Mouse (Mus musculus): Measurements from ENCODE around the gene Cstb.

Cstb gene

DNA sequence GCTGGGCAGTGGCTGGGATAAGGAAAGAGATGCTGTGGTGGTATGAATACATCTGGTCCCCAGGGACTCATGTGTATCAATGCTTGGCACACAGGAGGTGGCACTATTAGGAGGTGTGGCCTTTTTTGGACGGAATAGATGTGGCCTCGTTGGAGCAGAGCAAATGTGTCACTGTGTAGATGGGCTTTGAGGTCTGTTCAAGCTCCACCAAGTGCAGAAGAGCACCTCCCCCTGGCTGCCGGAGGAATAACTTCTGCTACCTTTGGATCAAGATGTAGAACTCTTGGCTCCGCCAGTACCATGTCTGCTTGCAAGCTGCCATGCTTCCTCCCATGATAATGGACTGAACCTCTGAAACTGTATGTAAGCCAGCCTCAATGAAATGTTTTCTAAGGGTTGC, 36.3 kb downstream of the Cstb start:
- no peak for DNase-seq (ENCODE audit: low spot score in 2 of 2)

DNA sequence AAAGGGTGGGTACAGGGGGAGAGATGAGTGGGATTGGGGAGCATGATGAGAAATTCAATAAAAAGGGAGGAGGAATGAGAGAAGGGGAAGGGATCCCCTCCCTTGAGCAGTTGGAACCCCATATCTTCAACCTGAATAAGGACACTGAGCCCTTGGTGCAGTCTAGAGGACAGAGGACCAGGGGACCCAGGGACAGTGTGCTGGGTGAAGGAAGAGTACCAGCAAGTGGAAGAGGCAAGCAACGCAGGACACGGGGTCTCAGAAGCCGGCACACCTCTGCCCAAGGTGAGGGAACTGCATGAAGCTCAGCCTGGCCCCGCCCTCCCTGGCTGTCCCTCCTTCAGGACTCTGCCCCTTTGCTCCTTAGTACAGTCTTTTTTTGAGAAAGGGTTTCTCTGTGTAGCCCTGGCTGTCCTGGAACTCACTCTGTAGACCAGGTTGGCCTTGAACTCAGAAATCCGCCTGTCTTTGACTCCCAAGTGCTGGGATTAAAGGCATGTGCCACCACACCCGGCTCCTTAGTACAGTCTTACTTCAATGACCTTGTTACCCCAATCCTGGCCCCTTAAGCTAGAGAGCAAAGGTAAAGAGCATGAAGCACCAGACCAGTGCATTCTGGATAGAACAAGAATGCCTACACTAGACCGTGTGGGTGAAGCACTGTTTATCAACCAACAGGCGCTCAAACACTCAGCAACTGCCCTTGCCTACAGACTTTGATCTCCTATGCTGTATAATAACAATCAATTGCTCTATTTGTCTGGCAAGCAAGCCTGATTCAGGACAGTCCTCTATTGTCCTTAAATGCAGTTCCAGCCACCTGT, 37.7 kb downstream of the Cstb start:
- DNase-seq (ENCODE audit: low spot score in 2 of 2) = no peak

DNA sequence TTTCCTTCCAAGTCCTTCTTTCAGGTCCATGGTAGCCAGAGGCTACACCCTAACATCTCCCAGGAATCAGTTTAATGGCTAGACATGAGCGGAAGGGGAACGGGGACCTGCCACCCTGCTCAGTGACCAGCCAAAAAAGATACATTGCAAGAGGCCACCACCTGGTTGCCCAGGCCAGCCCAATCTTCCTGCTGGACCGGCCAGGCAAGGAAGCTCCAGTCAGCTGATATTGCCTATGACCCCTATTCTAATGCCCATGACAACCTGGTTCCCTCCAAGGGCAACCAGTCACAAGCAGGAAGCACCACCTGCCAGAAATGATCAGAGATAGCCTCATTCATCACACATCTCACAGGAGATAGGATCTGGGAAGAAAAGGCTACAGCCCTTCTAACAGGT, 38.3 kb downstream of the Cstb start:
- no peak for DNase-seq (ENCODE audit: low spot score in 2 of 2)

DNA sequence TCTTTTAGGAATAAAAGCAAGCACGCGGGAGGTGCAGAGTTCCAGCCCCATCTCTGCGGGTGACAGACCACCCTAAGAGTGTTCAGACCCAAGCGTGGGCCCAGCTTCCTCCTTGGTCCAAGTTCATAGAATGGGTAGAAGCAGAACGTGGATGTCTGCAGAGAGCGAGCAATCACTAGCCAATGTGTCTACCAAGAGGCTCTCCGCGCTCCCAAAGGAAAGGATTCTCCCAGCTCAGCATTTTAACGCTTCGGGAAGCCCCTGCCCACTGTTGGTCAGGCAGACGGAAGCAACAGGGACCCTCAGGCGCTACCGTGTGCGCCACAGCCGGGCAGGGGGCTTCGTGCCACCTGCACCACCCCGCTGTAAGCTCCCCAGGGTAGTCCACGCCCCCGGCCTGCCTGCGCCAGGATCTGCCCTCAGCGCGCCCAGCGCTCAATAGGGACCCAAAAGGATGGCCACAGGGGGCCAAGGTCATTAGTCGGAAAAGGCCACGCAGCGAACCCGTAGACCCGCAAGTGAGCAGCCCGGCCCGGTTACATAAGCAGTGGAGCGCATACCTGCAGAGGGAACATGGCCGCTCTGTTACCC, 38.8 kb downstream of the Cstb start:
- DNase-seq (ENCODE audit: low spot score in 2 of 2) = no peak

DNA sequence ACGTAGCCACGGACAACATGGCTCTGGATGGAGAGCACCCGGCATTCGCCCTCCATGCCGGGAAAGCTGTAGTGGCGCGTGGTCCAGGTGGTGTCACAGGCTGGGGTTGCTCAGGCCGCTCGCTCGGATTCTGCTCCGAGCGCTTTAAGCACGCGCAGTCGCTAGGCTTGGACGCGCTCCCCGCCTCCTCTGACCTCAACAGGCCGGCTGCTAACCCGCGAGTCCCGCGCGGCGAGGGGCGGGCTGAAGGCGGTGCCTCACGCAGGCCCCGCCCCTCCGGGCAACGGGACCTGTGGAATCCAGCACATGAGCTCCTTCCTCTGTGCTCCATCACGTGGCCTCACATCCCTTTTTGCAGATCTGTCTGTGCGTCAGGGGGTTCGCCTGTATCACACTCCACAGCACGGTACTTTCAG, 39.3 kb downstream of the Cstb start, which contains the start of gene Pdxk:
Gene Pdxk (minus strand): TSS at position 184 of the 416 bp plus-strand sequence.
- DNase-seq (ENCODE audit: low spot score in 2 of 2) = peak; percentile 68 to 88

DNA sequence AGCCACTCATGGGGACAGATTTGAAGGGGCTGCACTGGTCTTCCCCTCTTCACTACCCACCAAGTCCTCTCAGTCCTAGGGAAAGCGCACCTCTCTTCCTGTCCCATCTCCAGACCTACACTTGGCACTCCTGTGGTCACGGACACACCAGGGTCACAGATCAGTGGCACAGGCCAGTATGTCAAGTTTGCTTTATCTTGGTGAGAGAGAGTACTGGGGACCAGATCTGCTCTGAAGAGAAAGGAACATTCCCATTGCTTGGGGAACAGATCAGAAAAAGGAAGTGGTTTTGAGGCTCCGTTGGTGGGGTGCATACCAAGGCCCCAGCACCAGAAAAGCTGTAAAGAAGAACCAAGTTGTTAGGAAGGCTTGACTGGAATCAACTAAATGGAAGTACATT, 40.0 kb downstream of the Cstb start:
- no peak for DNase-seq (ENCODE audit: low spot score in 2 of 2)

DNA sequence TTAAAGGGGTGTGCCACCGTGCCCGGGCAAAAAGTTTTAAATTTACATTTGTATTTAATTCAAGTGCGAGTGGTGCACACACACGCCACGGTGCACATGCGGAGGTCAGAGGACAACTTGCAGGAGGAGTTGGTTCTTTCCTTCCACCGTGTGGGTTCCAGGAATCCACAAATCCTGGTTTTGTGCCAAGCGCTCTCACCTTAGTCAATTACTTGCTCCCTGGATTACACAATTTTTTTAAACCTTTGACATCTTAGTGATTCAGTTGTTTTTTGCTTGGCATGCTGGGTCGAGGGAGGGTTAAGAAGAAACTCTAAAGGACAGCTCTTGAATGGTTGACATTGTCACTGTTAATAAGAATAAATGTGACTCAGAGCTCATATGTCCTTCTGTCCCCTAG, 41.2 kb downstream of the Cstb start:
- DNase-seq (ENCODE audit: low spot score in 2 of 2) = no peak

DNA sequence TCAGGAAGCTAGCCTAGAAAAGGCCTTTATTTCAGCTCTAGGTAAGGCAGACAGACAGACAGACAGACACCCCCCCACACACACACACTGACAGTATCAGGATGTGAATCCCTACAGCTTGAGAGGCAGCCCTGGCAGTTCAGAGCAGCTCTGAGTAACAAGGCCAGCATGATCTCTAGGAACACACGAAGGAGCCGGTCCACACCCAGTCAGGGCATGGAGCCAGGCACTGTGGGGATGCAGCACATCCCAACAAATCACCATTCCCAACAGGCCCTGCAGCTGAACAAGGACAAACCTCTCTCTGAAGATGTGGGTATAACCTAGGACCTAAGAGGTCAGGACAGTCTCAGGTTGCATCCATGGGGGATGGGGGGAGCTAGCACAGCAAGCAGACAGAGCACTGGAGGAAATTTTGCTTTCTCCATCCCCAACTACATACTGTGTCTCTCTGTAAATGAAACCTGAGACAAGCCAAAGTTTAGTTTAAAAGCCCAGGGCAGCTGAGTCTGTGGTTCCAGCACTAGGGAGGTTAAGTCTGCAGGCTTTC, 42.4 kb downstream of the Cstb start:
- DNase-seq (ENCODE audit: low spot score in 2 of 2) = no peak

DNA sequence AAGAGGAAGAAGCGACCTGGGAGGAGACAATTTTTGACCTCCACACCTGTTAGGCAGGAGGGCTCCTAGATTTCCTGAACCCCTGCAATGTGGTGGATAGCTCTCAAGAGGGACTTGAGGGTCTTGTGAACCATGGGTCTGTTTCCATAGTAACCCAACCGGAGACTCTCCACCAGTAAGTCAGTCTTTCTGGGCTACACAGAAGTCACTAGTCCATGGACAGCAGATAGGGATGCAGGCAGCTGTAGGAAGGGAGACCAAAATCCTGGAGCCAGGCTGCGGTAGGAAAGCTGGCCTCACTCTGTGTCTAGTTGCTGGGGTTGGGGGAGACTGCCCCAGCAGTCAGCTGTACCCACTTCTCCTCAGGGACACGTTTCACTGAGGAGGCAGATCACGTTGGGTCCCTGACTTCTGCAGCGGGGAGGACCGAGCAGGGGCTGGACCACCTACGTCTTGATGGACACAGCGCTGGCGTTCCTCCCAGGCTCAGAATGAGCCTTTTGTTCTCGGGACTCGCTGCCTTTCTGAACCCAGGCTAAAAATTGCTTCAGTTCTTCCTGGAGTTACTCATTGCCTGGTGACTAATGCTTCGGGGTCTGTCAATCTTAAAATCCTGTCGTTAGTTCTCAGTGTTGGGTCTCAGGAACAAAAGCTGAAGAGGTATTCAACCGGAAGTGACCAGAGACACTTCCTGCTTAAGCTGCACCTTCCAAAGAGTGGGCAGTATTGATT, 45.3 kb downstream of the Cstb start:
- peak in 1 of 2 experiments; percentile 52 for DNase-seq (ENCODE audit: low spot score in 2 of 2)

DNA sequence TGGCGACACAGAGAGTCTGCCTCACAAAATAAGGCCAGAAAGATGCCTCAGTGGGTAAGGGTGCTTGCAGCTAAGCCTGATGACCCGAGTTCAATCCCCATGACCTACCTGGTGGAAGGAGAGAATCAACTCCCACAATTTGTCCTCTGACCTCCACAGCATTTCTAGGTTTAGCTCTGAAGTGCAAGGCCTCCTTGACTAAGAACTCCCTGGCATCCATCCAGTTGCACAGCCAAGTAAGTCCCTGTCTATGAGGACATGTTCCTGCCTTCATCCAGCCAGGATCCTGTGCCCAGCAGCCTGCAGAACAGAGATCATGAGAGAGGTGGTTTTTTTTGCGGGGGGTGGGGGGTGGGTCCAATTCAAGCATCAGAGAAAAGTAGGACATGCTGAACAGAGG, 46.6 kb downstream of the Cstb start:
- DNase-seq (ENCODE audit: low spot score in 2 of 2) = no peak

DNA sequence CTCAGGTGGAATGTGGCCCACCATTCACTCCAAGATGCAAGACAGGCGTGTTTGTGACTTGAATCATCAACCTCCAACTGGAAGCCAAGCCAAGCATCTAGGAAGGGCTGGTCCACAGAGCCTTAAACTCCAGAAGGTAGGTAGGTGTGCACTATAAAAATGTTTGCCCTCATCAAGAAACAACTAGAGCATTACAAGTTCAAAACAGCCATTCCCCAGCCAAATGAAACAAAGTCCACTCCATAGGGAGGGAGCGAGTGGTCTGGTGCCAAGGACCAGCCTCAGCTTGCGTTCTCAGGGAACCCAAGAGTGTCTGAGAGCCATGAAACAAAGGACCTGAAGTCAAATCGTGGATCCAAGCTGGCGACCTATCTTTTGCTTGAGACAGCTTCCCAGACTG, 48.0 kb downstream of the Cstb start:
- DNase-seq (ENCODE audit: low spot score in 2 of 2) = no peak

DNA sequence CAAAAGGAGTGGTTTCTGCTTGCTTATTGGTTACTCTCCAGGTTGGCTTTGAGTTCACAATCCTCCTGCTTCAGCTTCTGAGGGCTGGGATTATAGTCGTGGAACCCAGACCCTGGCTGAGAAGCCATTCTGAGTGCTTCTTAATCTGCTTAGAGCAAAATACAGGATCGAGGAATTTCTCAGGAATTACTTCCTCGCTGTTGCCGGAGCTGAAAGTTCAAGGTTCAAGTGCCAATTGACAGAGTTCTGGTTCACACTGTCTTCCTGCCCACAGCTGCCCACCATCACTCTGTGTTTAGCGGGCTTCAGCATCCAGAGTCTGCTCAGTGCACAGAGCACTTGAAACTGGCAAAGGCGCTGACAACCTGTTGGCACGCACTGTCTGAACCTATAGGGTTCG, 49.3 kb downstream of the Cstb start:
- no peak for DNase-seq (ENCODE audit: low spot score in 2 of 2)

DNA sequence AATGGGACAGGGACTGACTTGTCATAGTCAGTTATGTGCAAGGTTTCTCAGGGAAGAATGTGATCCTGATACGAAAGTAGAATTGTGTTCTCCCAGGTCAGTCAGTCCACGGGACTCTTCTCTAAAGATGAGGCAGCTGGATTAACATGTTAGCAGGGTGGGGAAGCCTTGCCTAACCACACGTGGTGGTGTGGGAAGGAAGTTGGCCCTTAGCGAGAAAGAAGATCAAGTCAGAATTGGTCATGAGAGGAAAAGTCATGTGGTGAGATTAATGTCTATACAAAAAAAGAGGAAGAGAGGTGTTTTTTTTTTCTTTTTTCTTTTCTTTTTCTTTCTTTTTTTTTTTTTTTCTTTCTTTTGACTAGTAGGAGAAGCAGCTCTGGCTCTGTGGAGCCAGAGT, 51.4 kb downstream of the Cstb start:
- no peak for DNase-seq (ENCODE audit: low spot score in 2 of 2)

Measured in cerebellum, postnatal 4 days (tissue).